8 mouse cellular contexts compared by ENCODE assay signal in the genomic region with DNA sequence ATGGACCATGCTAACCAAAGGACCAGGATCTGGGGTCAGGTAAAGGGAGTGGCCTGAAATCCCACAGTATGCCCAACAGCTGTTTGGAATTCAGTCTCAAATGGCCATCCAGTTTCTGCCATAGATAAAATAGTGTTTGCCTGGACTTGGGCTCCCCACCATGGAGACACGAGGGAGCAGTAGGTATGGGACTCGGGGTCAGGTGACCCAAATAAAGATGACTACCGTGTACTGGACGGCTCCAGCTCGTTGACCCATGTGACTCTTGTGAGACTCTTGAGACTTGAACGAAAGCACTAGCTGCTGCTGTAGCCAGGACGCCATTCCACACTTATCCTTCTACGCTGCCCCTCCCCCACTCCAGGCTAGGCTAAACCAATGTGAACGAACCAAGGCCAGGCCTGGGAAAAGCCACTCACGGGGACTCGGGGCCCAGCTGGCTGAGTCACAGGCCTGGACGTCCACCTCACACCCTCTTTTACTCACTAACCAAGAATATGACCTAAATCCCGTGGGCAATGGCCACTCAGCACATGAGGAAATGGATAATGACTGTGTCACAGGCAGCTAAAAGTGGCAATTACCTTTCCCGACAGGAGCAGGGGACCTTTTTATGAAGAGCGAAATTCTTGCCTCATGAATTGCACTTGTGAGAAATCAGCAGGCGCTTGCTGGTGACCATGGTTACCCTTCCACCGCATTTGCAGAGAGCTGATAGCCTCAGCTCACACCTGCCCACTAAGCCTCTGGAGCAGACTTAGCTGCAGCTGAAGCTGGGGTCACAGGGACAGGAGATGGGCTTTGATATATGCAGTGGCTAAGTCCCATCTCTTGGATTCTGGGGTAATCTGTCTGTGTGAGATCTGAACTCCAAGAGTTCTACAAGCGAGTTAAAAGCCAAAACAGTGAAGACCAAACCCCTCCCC. TPM values are rescaled to one million over a fixed set of nuclear protein-coding genes. Genes with fewer than 3 reads are reported as not detected.
DNase-seq lines count a peak whose midpoint lies in the region; ATAC-seq and TF ChIP-seq lines count a peak whose summit lies in the region.

No protein-coding gene starts in this region.

- peaks cover under 1% of the 10 kb centered on the region; the same call in 1 of the 2 replicates for H3K9me3 ChIP-seq in kidney, embryonic 14.5 days (ENCODE audit: control insufficient read depth, low read length)
- H3K9me3 ChIP-seq in forebrain, embryonic 12.5 days, result no peaks in the 10 kb centered on the region; the same call in 1 of the 2 replicates
- no peaks in the 10 kb centered on the region for H3K9me3 ChIP-seq in kidney, postnatal 0 days (replicated peaks; ENCODE audit: low read length)
- H3K9me3 ChIP-seq in midbrain, embryonic 10.5 days (replicated peaks), result no peaks in the 10 kb centered on the region

- 31% methylated on average over 18 of the region's 18 CpGs for whole genome bisulfite sequencing in kidney, embryonic 14.5 days
- WGBS in forebrain, embryonic 12.5 days, result 58% methylated on average over 18 of the region's 18 CpGs
- WGBS in kidney, postnatal 0 days, result 34% methylated on average over 18 of the region's 18 CpGs
- 64% methylated on average over 18 of the region's 18 CpGs for WGBS in midbrain, embryonic 10.5 days

- no peak overlapping the region for H3K4me3 ChIP-seq in kidney, embryonic 14.5 days (ENCODE audit: low read length)
- H3K4me3 ChIP-seq in forebrain, embryonic 12.5 days (replicated peaks), result no peak overlapping the region
- H3K4me3 ChIP-seq in kidney, postnatal 0 days (replicated peaks; ENCODE audit: low read depth, low read length), result no peak overlapping the region
- H3K4me3 ChIP-seq in midbrain, embryonic 10.5 days, result no peak overlapping the region

- H3K4me1 ChIP-seq in kidney, embryonic 14.5 days (ENCODE audit: control insufficient read depth, insufficient read depth, low read length), result no peaks in the 10 kb centered on the region
- peaks cover 15% of the 10 kb centered on the region for H3K4me1 ChIP-seq in forebrain, embryonic 12.5 days
- no peaks in the 10 kb centered on the region for H3K4me1 ChIP-seq in kidney, postnatal 0 days (replicated peaks; ENCODE audit: insufficient read depth, low read length)
- peaks cover 19% of the 10 kb centered on the region for H3K4me1 ChIP-seq in midbrain, embryonic 10.5 days

- TF ChIP-seq CTCF in kidney, postnatal 0 days (IDR thresholded peaks at IDR 0.05; ENCODE audit: low read depth), result no peak

- DNase-seq in kidney, adult 18-20 months, result peak; percentile 19
- DNase-seq in kidney, postnatal 0 days (ENCODE audit: low spot score), result peak; percentile 31
- peak; percentile 23 for DNase-seq in midbrain, embryonic 10.5 days (ENCODE audit: low spot score)
- DNase-seq in layer of hippocampus, postnatal 10 days (ENCODE audit: low spot score in 2 of 2), result no peak
- DNase-seq in layer of hippocampus, adult 9-10 months (ENCODE audit: low spot score), result no peak

- no peaks in the 10 kb centered on the region for H3K36me3 ChIP-seq in kidney, embryonic 14.5 days (ENCODE audit: control insufficient read depth, insufficient read depth, low read length)
- no peaks in the 10 kb centered on the region for H3K36me3 ChIP-seq in forebrain, embryonic 12.5 days (replicated peaks)
- H3K36me3 ChIP-seq in kidney, postnatal 0 days (ENCODE audit: insufficient read depth, low read length), result no peaks in the 10 kb centered on the region
- H3K36me3 ChIP-seq in midbrain, embryonic 10.5 days, result no peaks in the 10 kb centered on the region

- H3K9ac ChIP-seq in kidney, embryonic 14.5 days (ENCODE audit: low read depth, low read length), result no peak overlapping the region
- H3K9ac ChIP-seq in forebrain, embryonic 12.5 days, result no peak overlapping the region
- H3K9ac ChIP-seq in kidney, postnatal 0 days (ENCODE audit: low read depth, low read length), result no peak overlapping the region

- no peaks in the 10 kb centered on the region for H3K27me3 ChIP-seq in kidney, embryonic 14.5 days (ENCODE audit: control insufficient read depth, insufficient read depth, low read length)
- H3K27me3 ChIP-seq in forebrain, embryonic 12.5 days, result no peaks in the 10 kb centered on the region
- no peaks in the 10 kb centered on the region for H3K27me3 ChIP-seq in kidney, postnatal 0 days (ENCODE audit: insufficient read depth, low read length)
- H3K27me3 ChIP-seq in midbrain, embryonic 10.5 days (ENCODE audit: low read depth, poor library complexity, severe bottlenecking), result no peaks in the 10 kb centered on the region

- H3K27ac ChIP-seq in kidney, embryonic 14.5 days (ENCODE audit: low read depth, low read length), result no peak overlapping the region
- peak overlapping the region; percentile 54; the same call in 1 of the 2 replicates for H3K27ac ChIP-seq in forebrain, embryonic 12.5 days
- no peak overlapping the region for H3K27ac ChIP-seq in kidney, postnatal 0 days
- peak overlapping the region; percentile 57 for H3K27ac ChIP-seq in midbrain, embryonic 10.5 days (replicated peaks)

- no peak for ATAC-seq in kidney, embryonic 14.5 days (ENCODE audit: low FRiP score, low TSS enrichment)
- peak; percentile 84 for ATAC-seq in forebrain, embryonic 12.5 days (ENCODE audit: low FRiP score)
- ATAC-seq in kidney, postnatal 0 days (replicated peaks; ENCODE audit: low FRiP score, low read depth), result no peak; the same call in 1 of the 2 replicates
- ATAC-seq in cerebellum, adult (ENCODE audit: insufficient number of reproducible peaks, low FRiP score, low TSS enrichment), result no peak

- H3K4me2 ChIP-seq in kidney, embryonic 14.5 days (replicated peaks; ENCODE audit: low read depth, low read length), result no peak overlapping the region
- H3K4me2 ChIP-seq in forebrain, embryonic 12.5 days, result no peak overlapping the region
- H3K4me2 ChIP-seq in kidney, postnatal 0 days (ENCODE audit: low read length), result no peak overlapping the region

RNA-seq across cellular contexts. Expression of a gene that starts 28.7 kb away (rescaled TPM):
- polyA plus RNA-seq in kidney, embryonic 14.5 days (2014; fragmentation: Nextera tagmentation; extraction: Ambion mirVana), result 82.6 and 104 TPM in 2 replicates
- polyA plus RNA-seq in forebrain, embryonic 12.5 days (2016; fragmentation: Nextera tagmentation; extraction: Ambion mirVana), result 50.9 and 53.3 TPM in 2 replicates
- polyA plus RNA-seq in kidney, postnatal 0 days (2015; fragmentation: Nextera tagmentation; extraction: Ambion mirVana), result 140 and 151 TPM in 2 replicates
- polyA plus RNA-seq in midbrain, embryonic 10.5 days (2016; fragmentation: Nextera tagmentation; extraction: Ambion mirVana), result 79.7 and 86.6 TPM in 2 replicates
- total RNA-seq in layer of hippocampus, postnatal 10 days (2021), result 10 to 100 TPM; 35.4 to 37.0 TPM

RNA-seq across cellular contexts. Expression of a gene that starts 45.7 kb away (rescaled TPM):
- polyA plus RNA-seq in kidney, embryonic 14.5 days (2014; fragmentation: Nextera tagmentation; extraction: Ambion mirVana), result 4.0 and 5.7 TPM in 2 replicates
- 3.5 and 3.8 TPM in 2 replicates for polyA plus RNA-seq in forebrain, embryonic 12.5 days (2016; fragmentation: Nextera tagmentation; extraction: Ambion mirVana)
- 15.4 and 16.3 TPM in 2 replicates for polyA plus RNA-seq in kidney, postnatal 0 days (2015; fragmentation: Nextera tagmentation; extraction: Ambion mirVana)
- 3.5 and 5.4 TPM in 2 replicates for polyA plus RNA-seq in midbrain, embryonic 10.5 days (2016; fragmentation: Nextera tagmentation; extraction: Ambion mirVana)
- total RNA-seq in layer of hippocampus, postnatal 10 days (2021), result 1 to 10 TPM; 6.4 to 7.1 TPM

Comparison
In these comparisons a context has a peak if more than half of its experiments do, and no peak if none do; other contexts are left out.
1. DNase-seq: peak in kidney, adult 18-20 months (single experiment), kidney, postnatal 0 days (single experiment) and midbrain, embryonic 10.5 days (single experiment); none in layer of hippocampus, postnatal 10 days (0 of 2) and layer of hippocampus, adult 9-10 months (single experiment).
2. H3K27ac ChIP-seq: peak in forebrain, embryonic 12.5 days (single experiment) and midbrain, embryonic 10.5 days (single experiment); none in kidney, embryonic 14.5 days (single experiment) and kidney, postnatal 0 days (single experiment).